Mouse (Mus musculus) lung, adult 2 months (tissue): ENCODE results near the gene Rbms3. TPM values are rescaled to one million over a fixed set of nuclear protein-coding genes. Genes with fewer than 3 reads are reported as not detected.
A peak's percentile ranks its signal among the peaks of the same experiment; 100 is the strongest.

Experiments used
- DNase-seq: peaks from one replicate; pipeline ENCODE4 v3.0.0; 2022
- H3K4me1 ChIP-seq: fragments of 200-500 bp; 2 replicates; pipeline ENCODE4 v1.6.1; 2011; ENCODE audit warnings: low read length; ENCODE audit not compliant: control insufficient read depth, insufficient read depth
- H3K4me3 ChIP-seq: fragments of 200-500 bp; replicated peaks from 2 replicates; pipeline ENCODE3; 2011; ENCODE audit warnings: low read depth, mild to moderate bottlenecking, control low read depth, low read length; ENCODE audit errors: extremely low read depth
- CTCF ChIP-seq: fragments of 200-500 bp; IDR thresholded peaks from 2 replicates; pipeline ENCODE4 v1.5.1; 2011; ENCODE audit warnings: mild to moderate bottlenecking, low read length, control low read depth; ENCODE audit not compliant: insufficient read depth
- POLR2A ChIP-seq: fragments of 200-500 bp; IDR thresholded peaks from 2 replicates; pipeline ENCODE4 v1.6.1; 2011; ENCODE audit warnings: low read depth, mild to moderate bottlenecking, control low read depth, low read length, borderline replicate concordance; ENCODE audit errors: extremely low read depth
- WGBS: fragments of 180-500 bp; shearing (Covaris S2); methylation state at CpG from one replicate; pipeline ENCODE4 v1.1.7; 2018; 5-methylcytosine and 5-hydroxymethylcytosine counted together
- polyA plus RNA-seq: library from polyadenylated mRNA; depleted of rRNA; stranded (reverse); fragments of >200 nt; gene quantifications from 2 replicates; pipeline ENCODE4 v1.2.3, GENCODE M21; 2012

Gene Rbms3
- polyA plus RNA-seq, 1 experiment, result 35.8 TPM

GRCm38 (mm10) chr9:116863626-116864025 lies 766.1 kb downstream of the Rbms3 start:
- Histone ChIP-seq H3K4me3 (no peak overlapping the region), H3K4me1 (0 out of 2 replicates have a peak, but pooled peaks cover 2% of the 10 kb centered on the region)
- DNase-seq, result no peak
- TF ChIP-seq CTCF (no peak), POLR2A (no peak)
- 40% methylated on average over 4 of the region's 4 CpGs for WGBS

- Histone ChIP-seq H3K4me1 (0 out of 2 replicates have a peak, but pooled peaks cover 2% of the 10 kb centered on the region), H3K4me3 (no peak overlapping the region)
- no peak for TF ChIP-seq POLR2A
- TF ChIP-seq CTCF, result no peak
- WGBS, result 86% methylated on average over 3 of the region's 3 CpGs
- no peak for DNase-seq
Measured at GRCm38 (mm10) chr9:116862341-116862740, 767.4 kb downstream of the Rbms3 start.

DNA sequence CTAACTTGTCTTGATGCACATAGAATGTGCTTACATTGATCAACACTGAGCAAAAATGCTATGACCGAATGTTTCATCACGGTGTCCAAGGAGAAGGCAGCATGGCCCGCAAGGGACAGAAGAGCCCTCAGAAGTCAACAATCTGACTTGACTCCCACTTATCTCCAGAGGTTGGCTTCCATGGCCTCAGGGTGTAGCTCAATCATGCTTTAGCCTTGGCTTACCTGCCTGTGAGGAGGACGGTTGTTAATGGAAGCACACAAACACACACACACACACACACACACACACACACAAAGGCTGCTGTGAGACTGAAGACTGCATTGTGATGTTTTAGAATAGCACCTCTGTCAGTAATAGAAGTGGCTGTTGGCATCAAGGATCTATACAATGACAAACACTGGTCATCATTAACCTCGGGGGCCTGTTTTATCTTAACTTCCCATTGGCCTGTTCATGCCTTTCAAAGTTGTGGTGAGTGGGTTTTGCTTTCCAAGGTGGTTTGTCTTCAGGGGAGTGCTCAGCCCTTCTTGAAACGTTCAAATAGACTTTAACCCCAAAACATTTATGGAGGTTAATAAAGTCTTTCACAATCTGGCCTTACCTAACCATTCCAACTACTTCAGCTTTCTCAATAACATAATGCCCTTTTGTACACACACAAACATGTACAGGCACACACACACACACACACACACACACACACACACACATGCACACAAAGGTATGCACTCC lies 771.7 kb downstream of the Rbms3 start:
- no peak overlapping the region for H3K4me3 ChIP-seq
- WGBS, result 81% methylated on average over 6 of the region's 6 CpGs
- H3K4me1 ChIP-seq, result no peaks in the 10 kb centered on the region
- no peak for DNase-seq
- TF ChIP-seq CTCF (no peak), POLR2A (no peak)

DNA sequence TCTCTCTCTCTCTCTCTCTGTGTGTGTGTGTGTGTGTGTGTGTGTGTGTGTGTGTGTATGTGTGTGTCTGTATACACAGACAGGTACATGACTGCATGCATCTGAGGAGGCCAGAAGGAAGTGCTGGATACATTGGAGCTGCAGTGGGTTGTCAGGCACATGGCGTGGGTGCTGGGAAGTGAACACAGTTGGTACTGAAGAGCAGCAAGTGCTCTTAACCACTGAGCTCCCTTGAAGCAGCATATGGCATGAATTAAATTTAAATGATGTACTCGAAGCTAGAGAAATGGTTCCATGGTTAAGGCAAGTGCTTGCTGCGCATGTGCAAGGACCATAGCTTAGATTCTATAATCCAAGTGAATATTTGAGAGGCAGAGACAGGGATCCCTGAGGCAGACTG lies 772.6 kb downstream of the Rbms3 start:
- Histone ChIP-seq H3K4me1 (peaks cover 2% of the 10 kb centered on the region; the same call in 1 of the 2 replicates), H3K4me3 (no peak overlapping the region)
- no peak for DNase-seq
- TF ChIP-seq POLR2A (no peak), CTCF (no peak)
- WGBS, result 89% methylated on average over 3 of the region's 3 CpGs

DNA sequence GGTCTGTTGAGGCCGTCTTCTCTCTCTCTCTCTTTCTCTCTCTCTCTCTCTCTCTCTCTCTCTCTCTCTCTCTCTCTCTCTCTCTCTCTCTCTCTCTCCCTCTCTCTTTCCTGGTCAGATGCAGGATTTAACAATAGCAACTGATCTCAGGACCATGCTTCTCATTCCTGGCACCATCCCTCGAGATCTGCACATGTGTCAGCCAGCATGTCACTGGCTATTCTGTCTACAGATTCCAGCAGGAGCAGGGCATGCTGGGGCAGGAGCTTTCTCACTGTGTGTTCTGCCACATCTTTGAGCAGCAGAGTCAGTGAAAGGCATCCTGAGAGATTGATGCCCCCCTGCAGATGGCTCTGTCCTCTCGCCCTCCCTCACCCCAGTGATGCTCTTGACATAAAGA lies 774.0 kb downstream of the Rbms3 start:
- no peak for DNase-seq
- Histone ChIP-seq H3K4me1 (peaks cover 2% of the 10 kb centered on the region; the same call in 1 of the 2 replicates), H3K4me3 (no peak overlapping the region)
- 72% methylated on average over 3 of the region's 3 CpGs for WGBS
- TF ChIP-seq POLR2A (no peak), CTCF (no peak)

- 94% methylated on average over 4 of the region's 4 CpGs for WGBS
- TF ChIP-seq CTCF, result no peak
- TF ChIP-seq POLR2A, result no peak
- peaks cover 6% of the 10 kb centered on the region; the same call in 1 of the 2 replicates for H3K4me1 ChIP-seq
- DNase-seq, result no peak
- H3K4me3 ChIP-seq, result no peak overlapping the region
Measured at GRCm38 (mm10) chr9:116848905-116849304, 780.8 kb downstream of the Rbms3 start.

- Histone ChIP-seq H3K4me1 (peaks cover 6% of the 10 kb centered on the region; the same call in 1 of the 2 replicates), H3K4me3 (no peak overlapping the region)
- 49% methylated on average over 10 of the region's 10 CpGs for WGBS
- no peak for TF ChIP-seq POLR2A
- TF ChIP-seq CTCF, result no peak
- no peak for DNase-seq
Measured at GRCm38 (mm10) chr9:116848166-116848565, 781.5 kb downstream of the Rbms3 start.

DNA sequence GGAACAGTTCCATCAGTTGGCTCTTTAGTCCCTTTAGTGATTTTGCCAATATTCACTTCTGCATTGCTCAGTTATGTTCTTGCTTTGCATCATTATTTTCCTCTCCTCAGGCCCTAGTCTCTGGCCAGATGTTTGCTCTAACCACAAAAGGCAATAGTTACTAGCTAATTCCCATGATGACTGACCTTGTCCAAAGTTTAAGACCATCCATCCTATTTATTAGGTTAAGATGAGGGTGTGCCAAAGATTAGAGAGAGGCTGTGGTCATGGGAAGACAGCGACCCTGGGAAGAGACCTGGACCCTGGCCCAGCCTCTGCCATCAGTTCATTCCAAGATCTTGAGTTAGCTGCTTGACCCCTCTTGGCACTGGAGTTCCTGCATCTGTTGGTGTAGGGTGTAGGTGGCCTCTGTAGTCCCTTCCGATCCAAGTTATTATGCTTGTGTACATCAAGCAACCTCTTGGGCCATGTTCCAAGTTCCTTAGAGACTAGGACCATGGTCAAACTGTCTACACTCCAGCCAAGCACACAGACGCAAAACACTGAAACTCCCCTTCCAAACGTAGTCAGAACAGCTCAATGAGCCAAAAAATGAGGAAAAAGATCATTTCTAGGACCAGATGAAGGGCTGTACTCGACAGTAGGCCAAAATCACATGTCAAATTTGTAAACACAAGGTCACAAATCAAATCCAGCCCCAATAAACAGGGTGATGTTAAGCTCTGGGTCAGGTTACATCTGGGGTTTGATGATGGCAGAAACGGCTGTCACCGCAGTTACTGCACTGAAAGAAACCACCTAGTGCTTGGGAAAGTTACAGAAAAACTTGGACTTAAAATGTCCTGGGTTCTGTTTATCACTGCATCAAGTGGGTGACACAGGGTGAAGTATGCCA lies 782.2 kb downstream of the Rbms3 start:
- no peak overlapping the region for H3K4me3 ChIP-seq
- H3K4me1 ChIP-seq, result peaks cover 4% of the 10 kb centered on the region; the same call in 1 of the 2 replicates
- peak; percentile 37 for DNase-seq
- no peak for TF ChIP-seq POLR2A
- WGBS, result 38% methylated on average over 7 of the region's 7 CpGs

DNA sequence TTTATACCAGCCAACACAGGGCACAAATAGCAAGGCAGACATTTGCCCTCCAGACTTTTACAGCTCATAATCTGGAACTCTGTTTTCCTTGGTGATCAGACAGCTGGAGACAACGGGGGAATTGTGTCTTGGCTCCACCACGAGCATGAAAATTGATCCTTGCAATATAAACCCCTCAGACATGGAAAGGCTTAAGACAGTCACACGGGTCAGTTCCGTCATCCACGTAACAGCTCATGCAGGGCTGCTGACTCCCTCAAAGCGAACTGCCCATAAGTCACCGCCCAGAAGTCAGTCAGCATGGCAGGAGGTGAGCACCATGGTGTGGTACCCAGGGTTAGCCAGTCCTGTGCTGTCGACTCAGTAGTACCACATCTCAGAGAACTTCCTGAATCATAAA lies 794.8 kb downstream of the Rbms3 start:
- no peak for TF ChIP-seq CTCF
- TF ChIP-seq POLR2A, result no peak
- DNase-seq, result no peak
- Histone ChIP-seq H3K4me1 (no peaks in the 10 kb centered on the region; the same call in none of the 2 replicates), H3K4me3 (no peak overlapping the region)
- WGBS, result 55% methylated on average over 8 of the region's 8 CpGs
